Mouse (Mus musculus) heart, postnatal 4 days (tissue): ENCODE results near the gene Cpsf2. TPM values are rescaled to one million over a fixed set of nuclear protein-coding genes. Genes with fewer than 3 reads are reported as not detected.

ENCODE experiments used
- total RNA-seq, 2 experiments: library from RNA; stranded (reverse); gene quantifications; 2 replicates each; pipeline ENCODE4 v1.2.3; 2021

Gene Cpsf2
- total RNA-seq, 2 experiments from 2014 or later, result 24.1 to 24.6 TPM

Other genes with a start within 250 kb of the Cpsf2 start
- 10 to 100 TPM; 57.0 to 69.2 TPM for gene Fbln5, start 156.9 kb upstream of the Cpsf2 start, total RNA-seq
- 10 to 100 TPM; 29.9 to 31.2 TPM for gene Trip11, start 62.7 kb upstream of the Cpsf2 start, total RNA-seq
- 1 to 10 TPM; 8.3 to 9.9 TPM for gene Atxn3, start 17.7 kb upstream of the Cpsf2 start, total RNA-seq
- gene Slc24a4, start 152.7 kb downstream of the Cpsf2 start, total RNA-seq, result 1 to 10 TPM; 2.5 to 2.9 TPM